Comparison of ENCODE assay signal across 10 mouse cellular contexts in the genomic region with DNA sequence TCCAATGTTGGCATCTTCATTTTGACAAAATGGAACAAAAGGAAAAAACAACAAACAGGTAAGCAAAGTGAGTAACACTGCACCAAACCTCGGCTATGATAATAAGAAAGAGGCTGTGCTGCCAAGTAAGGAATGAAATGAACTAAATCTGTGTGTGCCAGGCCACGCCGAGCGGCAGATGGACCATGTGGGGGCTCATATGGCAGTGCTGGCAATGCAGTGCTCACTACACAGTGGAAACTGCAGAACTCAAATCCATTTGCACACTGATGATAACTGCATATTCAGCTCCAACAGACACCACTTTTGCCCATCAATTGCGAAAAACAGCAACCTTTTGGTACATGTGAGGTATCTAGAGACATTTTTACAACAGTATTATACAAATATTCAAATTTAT. TPM values are rescaled to one million over a fixed set of nuclear protein-coding genes. Genes with fewer than 3 reads are reported as not detected.
DNase-seq lines count a peak whose midpoint lies in the region; ATAC-seq lines count a peak whose summit lies in the region.
"Had no signal": no experiment of that assay in that cellular context is flagged by ENCODE, and none has a peak within 500 bp of the region (broad histone marks: within the 10 kb centered on the region; RNA-seq: fewer than 3 reads in every experiment).

No protein-coding gene starts in this region.

- no peak for DNase-seq in frontal cortex, postnatal 14 days (ENCODE audit: low spot score in 2 of 2)
- peak; percentile 98 for DNase-seq in brain, adult 2 months (ENCODE audit: low read depth, low spot score)
- peak; percentile 98 for DNase-seq in cerebellum, adult 9-10 months
- DNase-seq in layer of hippocampus, adult 9-10 months (ENCODE audit: low spot score) = peak; percentile 81
- DNase-seq in lung, postnatal 10 days = no peak
- no peak for DNase-seq in gastrocnemius, postnatal 36 days
- DNase-seq in neural tube, embryonic 10.5 days (ENCODE audit: extremely low spot score, low spot score) = no peak
- DNase-seq: thymus, adult 2 months had no signal

- intact Hi-C loops in gastrocnemius, postnatal 36 days (cut with DNase I) = loop anchor here (10.0 kb wide), 1 partner anchor 1215 kb away; a partner anchor contains a TSS

- peak; percentile 80 for ATAC-seq in frontal cortex, adult (ENCODE audit: low TSS enrichment)
- ATAC-seq: intestine, postnatal 0 days had no signal

RNA-seq across cellular contexts. Expression of a gene that starts 43.7 kb away (rescaled TPM):
- total RNA-seq in gastrocnemius, postnatal 36 days (2021) = 1 to 10 TPM; 1.3 to 1.5 TPM

Comparison
In these comparisons a context has a peak if more than half of its experiments do, and no peak if none do; other contexts are left out.
1. DNase-seq: peak in brain, adult 2 months (single experiment), cerebellum, adult 9-10 months (single experiment) and layer of hippocampus, adult 9-10 months (single experiment); none in frontal cortex, postnatal 14 days (0 of 2), lung, postnatal 10 days (single experiment), gastrocnemius, postnatal 36 days (0 of 2) and neural tube, embryonic 10.5 days (single experiment).